ENCODE assay signal across 10 mouse cellular contexts in the genomic region with DNA sequence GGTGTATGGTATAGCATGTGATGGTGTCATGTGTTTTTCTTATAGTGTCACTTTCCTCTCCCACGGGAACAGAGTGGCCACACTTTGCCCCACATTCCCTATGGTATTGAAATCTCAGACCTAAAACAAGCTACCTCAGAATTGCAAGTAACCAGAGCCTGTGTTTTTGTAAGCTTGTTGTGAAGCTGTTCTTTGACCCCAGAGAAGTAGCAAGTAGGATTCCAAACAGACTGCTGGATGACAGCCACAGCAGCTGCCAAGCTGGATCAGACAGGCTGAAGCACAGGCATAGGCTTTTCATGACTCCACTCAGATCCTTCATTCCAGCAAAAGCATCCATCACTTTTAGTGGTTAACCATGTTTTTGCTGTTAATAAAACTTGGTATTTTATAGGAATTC. TPM values are rescaled to one million over a fixed set of nuclear protein-coding genes. Genes with fewer than 3 reads are reported as not detected.
DNase-seq lines count a peak whose midpoint lies in the region; ATAC-seq and TF ChIP-seq lines count a peak whose summit lies in the region.
"Had no signal": no experiment of that assay in that cellular context is flagged by ENCODE, and none has a peak within 500 bp of the region (broad histone marks: within the 10 kb centered on the region; RNA-seq: fewer than 3 reads in every experiment).

No protein-coding gene starts in this region.

- TF ChIP-seq POLR2A in liver, adult 2 months (IDR thresholded peaks at IDR 0.05; ENCODE audit: extremely low read depth, insufficient read depth, low read length) = no peak

- no peaks in the 10 kb centered on the region for H3K79me2 ChIP-seq in liver, adult 2 months (ENCODE audit: control insufficient read depth, insufficient read depth, low read length)

- intact Hi-C loops in gastrocnemius, postnatal 14 days (cut with DNase I; ENCODE audit: low total_unique reads) = no loop called here

- DNase-seq in liver, adult 2 months (ENCODE audit: extremely low read depth, low read depth, low spot score) = peak; percentile 91
- DNase-seq in liver, embryonic 11.5 days (ENCODE audit: low spot score) = no peak
- DNase-seq in gastrocnemius, postnatal 14 days = peak; percentile 74
- peak; percentile 62 for DNase-seq in skeletal muscle tissue, adult 2 months (ENCODE audit: low read depth, low spot score)
- DNase-seq in cerebellum, adult 9-10 months = no peak
- DNase-seq in adrenal gland, postnatal 14 days = no peak
- no peak for DNase-seq in adrenal gland, adult 8-10 months

- no peak for TF ChIP-seq CTCF in liver, adult 2 months (IDR thresholded peaks at IDR 0.05; ENCODE audit: low read depth, low read length)

- peaks cover 11% of the 10 kb centered on the region; the same call in 1 of the 2 replicates for H3K4me1 ChIP-seq in liver, adult 2 months (ENCODE audit: control insufficient read depth, insufficient read depth, low read length)
- H3K4me1 ChIP-seq in liver, embryonic 11.5 days (replicated peaks; ENCODE audit: control insufficient read depth, insufficient read depth, low read length) = peaks cover 6% of the 10 kb centered on the region; the same call in 1 of the 2 replicates
- peaks cover 11% of the 10 kb centered on the region; the same call in 1 of the 2 replicates for H3K4me1 ChIP-seq in kidney, embryonic 14.5 days (ENCODE audit: control insufficient read depth, insufficient read depth, low read length)
- H3K4me1 ChIP-seq: hindbrain, embryonic 10.5 days had no signal

- no peak overlapping the region for H3K4me2 ChIP-seq in liver, embryonic 11.5 days
- H3K4me2 ChIP-seq in kidney, embryonic 14.5 days (replicated peaks; ENCODE audit: low read depth, low read length) = no peak overlapping the region

- 15% methylated on average over 1 of the region's 1 CpGs for WGBS in liver, adult 2 months
- WGBS in liver, embryonic 11.5 days = 76% methylated on average over 1 of the region's 1 CpGs
- 19% methylated on average over 1 of the region's 1 CpGs for WGBS in kidney, embryonic 14.5 days

- ATAC-seq in liver, embryonic 11.5 days (replicated peaks; ENCODE audit: low FRiP score) = no peak
- peak; percentile 50 for ATAC-seq in kidney, embryonic 14.5 days (ENCODE audit: low FRiP score, low TSS enrichment)

- no peaks in the 10 kb centered on the region for H3K27me3 ChIP-seq in liver, adult 2 months (ENCODE audit: control insufficient read depth, insufficient read depth, low read length)
- H3K27me3 ChIP-seq in liver, embryonic 11.5 days (replicated peaks; ENCODE audit: control insufficient read depth, insufficient read depth, low read length) = no peaks in the 10 kb centered on the region
- H3K27me3 ChIP-seq in kidney, embryonic 14.5 days (ENCODE audit: control insufficient read depth, insufficient read depth, low read length) = no peaks in the 10 kb centered on the region

- H3K4me3 ChIP-seq in liver, adult 2 months (ENCODE audit: insufficient read depth, low read depth, low read length) = no peak overlapping the region
- no peak overlapping the region for H3K4me3 ChIP-seq in liver, embryonic 11.5 days (ENCODE audit: low read depth, low read length)
- no peak overlapping the region for H3K4me3 ChIP-seq in kidney, embryonic 14.5 days (ENCODE audit: low read length)
- H3K4me3 ChIP-seq: hindbrain, embryonic 10.5 days had no signal

- peak overlapping the region; percentile 63 for H3K27ac ChIP-seq in liver, adult 2 months (replicated peaks; ENCODE audit: insufficient read depth, low read depth, low read length)
- H3K27ac ChIP-seq in liver, embryonic 11.5 days (ENCODE audit: low read depth, low read length) = no peak overlapping the region
- peak overlapping the region; percentile 42 for H3K27ac ChIP-seq in kidney, embryonic 14.5 days (ENCODE audit: low read depth, low read length)
- H3K27ac ChIP-seq: hindbrain, embryonic 10.5 days; liver, embryonic 14.5 days had no signal

- H3K9ac ChIP-seq in liver, adult 2 months (ENCODE audit: low read depth, low read length) = no peak overlapping the region
- no peak overlapping the region for H3K9ac ChIP-seq in liver, embryonic 11.5 days (ENCODE audit: low read depth, low read length)
- no peak overlapping the region for H3K9ac ChIP-seq in kidney, embryonic 14.5 days (ENCODE audit: low read depth, low read length)
- H3K9ac ChIP-seq: liver, embryonic 14.5 days had no signal

- no peaks in the 10 kb centered on the region for H3K9me3 ChIP-seq in liver, embryonic 11.5 days (ENCODE audit: control insufficient read depth, low read length)
- no peaks in the 10 kb centered on the region for H3K9me3 ChIP-seq in kidney, embryonic 14.5 days (ENCODE audit: control insufficient read depth, low read length)
- H3K9me3 ChIP-seq: hindbrain, embryonic 10.5 days had no signal

- no peaks in the 10 kb centered on the region for H3K36me3 ChIP-seq in liver, adult 2 months (ENCODE audit: control insufficient read depth, insufficient read depth, low read length)
- 0 out of 2 replicates have a peak, but pooled peaks cover 1% of the 10 kb centered on the region for H3K36me3 ChIP-seq in liver, embryonic 11.5 days (ENCODE audit: control insufficient read depth, insufficient read depth, low read length)
- H3K36me3 ChIP-seq in kidney, embryonic 14.5 days (ENCODE audit: control insufficient read depth, insufficient read depth, low read length) = peaks cover 6% of the 10 kb centered on the region

RNA-seq across cellular contexts. Expression of gene Tmc8, which starts 53.0 kb away (rescaled TPM):
- 0.55 and 1.1 TPM in 2 replicates for total RNA-seq in liver, adult 2 months (2014; rRNA removed)
- 1.7 and 3.1 TPM in 2 replicates for polyA plus RNA-seq in liver, adult 2 months (2012; rRNA removed)
- polyA plus RNA-seq in liver, embryonic 11.5 days (2014; fragmentation: Nextera tagmentation; extraction: Ambion mirVana) = 18.6 and 18.8 TPM in 2 replicates
- total RNA-seq in gastrocnemius, postnatal 14 days (2021) = 1 to 10 TPM; 1.1 TPM
- polyA plus RNA-seq in kidney, embryonic 14.5 days (2014; fragmentation: Nextera tagmentation; extraction: Ambion mirVana) = 1.3 and 3.4 TPM in 2 replicates
- 5.3 and 8.3 TPM in 2 replicates for total RNA-seq in adrenal gland, postnatal 14 days (2021)
- 1 to 10 TPM; 1.5 to 3.3 (median 3.0) TPM for total RNA-seq in adrenal gland, adult 8-10 months (2022)

RNA-seq across cellular contexts. Expression of gene Tmc6, which starts 53.2 kb away (rescaled TPM):
- total RNA-seq in liver, adult 2 months (2014; rRNA removed) = 5.3 and 8.8 TPM in 2 replicates
- polyA plus RNA-seq in liver, adult 2 months (2012; rRNA removed) = 11.8 and 13.5 TPM in 2 replicates
- 61.2 and 62.1 TPM in 2 replicates for polyA plus RNA-seq in liver, embryonic 11.5 days (2014; fragmentation: Nextera tagmentation; extraction: Ambion mirVana)
- 10 to 100 TPM in 1 of 2 experiments, 1 to 10 TPM in 1; 9.4 to 15.4 TPM for total RNA-seq in gastrocnemius, postnatal 14 days (2021)
- polyA plus RNA-seq in kidney, embryonic 14.5 days (2014; fragmentation: Nextera tagmentation; extraction: Ambion mirVana) = 22.6 and 27.2 TPM in 2 replicates
- 35.1 and 35.7 TPM in 2 replicates for total RNA-seq in adrenal gland, postnatal 14 days (2021)
- total RNA-seq in adrenal gland, adult 8-10 months (2022) = 10 to 100 TPM; 28.2 to 50.0 (median 40.7) TPM

Comparison
In these comparisons a context has a peak if more than half of its experiments do, and no peak if none do; other contexts are left out.
1. DNase-seq: peak in liver, adult 2 months (single experiment), gastrocnemius, postnatal 14 days (single experiment) and skeletal muscle tissue, adult 2 months (single experiment); none in liver, embryonic 11.5 days (single experiment), cerebellum, adult 9-10 months (single experiment), adrenal gland, postnatal 14 days (single experiment) and adrenal gland, adult 8-10 months (single experiment).